Mouse (Mus musculus) megakaryocyte, embryonic 14.5 days (primary cell): ENCODE measurements around the gene Arhgap22.

ENCODE experiments used
- FLI1 ChIP-seq: IDR thresholded peaks from 2 replicates; pipeline ENCODE4 v1.6.1; 2012; ENCODE audit warnings: low read length, inconsistent platforms, mixed read lengths
- GATA1 ChIP-seq: IDR thresholded peaks from 3 replicates; pipeline ENCODE4 v1.6.1; 2012; ENCODE audit warnings: mixed read lengths, low read length, inconsistent platforms, borderline replicate concordance

GRCm38 (mm10) chr14:33250215-33250939, 36.6 kb downstream of the Arhgap22 start:
- TF ChIP-seq GATA1 (no peak), FLI1 (no peak)
